Mouse (Mus musculus) spleen, adult 2 months (tissue): Measurements from ENCODE around the gene Dis3l2. TPM values are rescaled to one million over a fixed set of nuclear protein-coding genes. Genes with fewer than 3 reads are reported as not detected.

Experiments used
- DNase-seq, 2 experiments: peaks; one replicate each; pipeline versions ENCODE4 v3.0.0 to v3.0.0-alpha.2; 2012 to 2021; ENCODE audit warnings: low spot score in 2 of 2, low read depth in 1 of 2
- H3K27ac ChIP-seq: fragments of 200-500 bp; 2 replicates; pipeline ENCODE4 v1.5.1; 2012; ENCODE audit warnings: low read length, inconsistent platforms; ENCODE audit not compliant: insufficient read depth
- H3K27me3 ChIP-seq: fragments of 200-500 bp; 2 replicates; pipeline ENCODE4 v1.6.1; 2012; ENCODE audit warnings: mild to moderate bottlenecking, moderate library complexity, low read length, inconsistent platforms; ENCODE audit not compliant: control insufficient read depth, insufficient read depth
- H3K36me3 ChIP-seq: fragments of 200-500 bp; 2 replicates; pipeline ENCODE4 v1.6.1; 2012; ENCODE audit warnings: mild to moderate bottlenecking, low read length, inconsistent platforms; ENCODE audit not compliant: control insufficient read depth, insufficient read depth
- H3K4me1 ChIP-seq: fragments of 200-500 bp; 2 replicates; pipeline ENCODE4 v1.6.1; 2011; ENCODE audit warnings: inconsistent platforms; ENCODE audit not compliant: control insufficient read depth, insufficient read depth, insufficient read length
- H3K4me3 ChIP-seq: fragments of 200-500 bp; 2 replicates; pipeline ENCODE4 v1.5.1; 2011; ENCODE audit warnings: mild to moderate bottlenecking, inconsistent platforms; ENCODE audit not compliant: insufficient read depth, insufficient read length; ENCODE audit errors: extremely low read depth
- CTCF ChIP-seq: fragments of 200-500 bp; IDR thresholded peaks from 2 replicates; pipeline ENCODE4 v1.5.1; 2011; ENCODE audit warnings: mild to moderate bottlenecking, inconsistent platforms; ENCODE audit not compliant: insufficient read depth, insufficient read length, insufficient replicate concordance; ENCODE audit errors: extremely low read depth
- POLR2A ChIP-seq: fragments of 200-500 bp; IDR thresholded peaks from 2 replicates; pipeline ENCODE4 v1.6.1; 2011; ENCODE audit warnings: low read depth, low read length, inconsistent platforms
- WGBS: fragments of 180-500 bp; shearing (Covaris S2); methylation state at CpG from one replicate; pipeline ENCODE4 v1.1.7; 2018; 5-methylcytosine and 5-hydroxymethylcytosine counted together
- polyA plus RNA-seq: library from polyadenylated mRNA; depleted of rRNA; stranded (reverse); fragments of >200 nt; gene quantifications from 2 replicates; pipeline ENCODE4 v1.2.3, GENCODE M21; 2012; rRNA removed

Dis3l2 gene
- polyA plus RNA-seq, 1 experiment = 8.8 TPM

GRCm38 (mm10) chr1:87073776-87074175, 370.2 kb downstream of the Dis3l2 start:
- TF ChIP-seq CTCF (no peak), POLR2A (no peak)
- Histone ChIP-seq H3K4me3 (no peak overlapping the region), H3K27ac (no peak overlapping the region), H3K27me3 (no peaks in the 10 kb centered on the region), H3K4me1 (no peaks in the 10 kb centered on the region), H3K36me3 (no peaks in the 10 kb centered on the region)
- WGBS = 88% methylated on average over 8 of the region's 8 CpGs
- DNase-seq = no peak

GRCm38 (mm10) chr1:87086196-87086595, 382.6 kb downstream of the Dis3l2 start:
- Histone ChIP-seq H3K36me3 (no peaks in the 10 kb centered on the region), H3K4me3 (no peak overlapping the region), H3K27ac (no peak overlapping the region), H3K27me3 (no peaks in the 10 kb centered on the region), H3K4me1 (no peaks in the 10 kb centered on the region)
- DNase-seq = no peak
- 78% methylated on average over 4 of the region's 4 CpGs for WGBS
- no peak for TF ChIP-seq CTCF
- TF ChIP-seq POLR2A = no peak

GRCm38 (mm10) chr1:87086964-87087363, 383.4 kb downstream of the Dis3l2 start:
- no peak overlapping the region for H3K4me3 ChIP-seq
- no peaks in the 10 kb centered on the region for H3K36me3 ChIP-seq
- no peaks in the 10 kb centered on the region for H3K4me1 ChIP-seq
- WGBS = 79% methylated on average over 17 of the region's 17 CpGs
- no peak overlapping the region for H3K27ac ChIP-seq
- TF ChIP-seq POLR2A (no peak), CTCF (no peak)
- no peak for DNase-seq
- no peaks in the 10 kb centered on the region for H3K27me3 ChIP-seq

- Histone ChIP-seq H3K27ac (no peak overlapping the region), H3K4me1 (no peaks in the 10 kb centered on the region), H3K27me3 (no peaks in the 10 kb centered on the region), H3K4me3 (no peak overlapping the region), H3K36me3 (no peaks in the 10 kb centered on the region)
- no peak for DNase-seq
- WGBS = 89% methylated on average over 11 of the region's 11 CpGs
- TF ChIP-seq CTCF (no peak), POLR2A (no peak)
Measured at GRCm38 (mm10) chr1:87089251-87089650, 385.6 kb downstream of the Dis3l2 start.

- Histone ChIP-seq H3K36me3 (no peaks in the 10 kb centered on the region), H3K4me1 (no peaks in the 10 kb centered on the region), H3K4me3 (no peak within 1 kb of the TSS), H3K27me3 (no peaks in the 10 kb centered on the region), H3K27ac (no peak within 1 kb of the TSS)
- TF ChIP-seq CTCF (no peak), POLR2A (no peak)
- no peak for DNase-seq
- WGBS = 81% methylated on average over 4 of the region's 4 CpGs
Measured at GRCm38 (mm10) chr1:87089828-87090227, 386.2 kb downstream of the Dis3l2 start, which contains the start of gene Alppl2. Gene Alppl2 (minus strand): TSS chr1:87089928.

- Histone ChIP-seq H3K4me1 (no peaks in the 10 kb centered on the region; the same call in 1 of the 2 replicates), H3K27ac (no peak overlapping the region), H3K36me3 (no peaks in the 10 kb centered on the region), H3K4me3 (no peak overlapping the region), H3K27me3 (no peaks in the 10 kb centered on the region)
- TF ChIP-seq POLR2A (no peak), CTCF (no peak)
- DNase-seq = no peak
- WGBS = 81% methylated on average over 8 of the region's 8 CpGs
Measured at GRCm38 (mm10) chr1:87095642-87096041, 392.0 kb downstream of the Dis3l2 start.

- WGBS = 19% methylated on average over 30 of the region's 30 CpGs
- no peak overlapping the region for H3K4me3 ChIP-seq
- no peaks in the 10 kb centered on the region for H3K36me3 ChIP-seq
- H3K27ac ChIP-seq = no peak overlapping the region
- DNase-seq = no peak
- TF ChIP-seq CTCF = peak; percentile 53; the same call in 1 of the 2 replicates
- TF ChIP-seq POLR2A = no peak
- no peaks in the 10 kb centered on the region; the same call in 1 of the 2 replicates for H3K4me1 ChIP-seq
- no peaks in the 10 kb centered on the region for H3K27me3 ChIP-seq
Measured at GRCm38 (mm10) chr1:87098358-87098975, 394.9 kb downstream of the Dis3l2 start.

Other genes with a start within 250 kb of the Dis3l2 start
- gene Ptma, start 177.1 kb upstream of the Dis3l2 start, polyA plus RNA-seq = 915 and 918 TPM in 2 replicates
- 11.3 and 11.7 TPM in 2 replicates for gene Pde6d, start 121.2 kb upstream of the Dis3l2 start, polyA plus RNA-seq
- gene Cops7b, start 120.9 kb upstream of the Dis3l2 start, polyA plus RNA-seq = 20.0 and 24.2 TPM in 2 replicates
- not detected in 2 replicates for gene Nppc, start 33.2 kb upstream of the Dis3l2 start, polyA plus RNA-seq